Mouse (Mus musculus) myocyte (in vitro differentiated cells): ENCODE data around the gene Mcrip1.

ENCODE experiments used
- MAX ChIP-seq: IDR thresholded peaks from one replicate; pipeline ENCODE4 v1.6.1; 2011; ENCODE audit warnings: low read depth, mild to moderate bottlenecking, control low read depth
- POLR2A ChIP-seq: IDR thresholded peaks from one replicate; pipeline ENCODE4 v1.6.1; 2011; ENCODE audit warnings: low read depth, mild to moderate bottlenecking, control low read depth, moderate library complexity; ENCODE audit not compliant: insufficient read length
- POLR2AphosphoS2 ChIP-seq: IDR thresholded peaks from one replicate; pipeline ENCODE4 v1.6.1; 2011; ENCODE audit warnings: low read depth, control low read depth; ENCODE audit not compliant: insufficient read length
- SRF ChIP-seq: IDR thresholded peaks from one replicate; pipeline ENCODE4 v1.6.1; 2011; ENCODE audit warnings: low read depth; ENCODE audit not compliant: control insufficient read depth, insufficient read length
- USF1 ChIP-seq: IDR thresholded peaks from one replicate; pipeline ENCODE4 v1.6.1; 2011; ENCODE audit warnings: low read depth, mild to moderate bottlenecking, control low read depth, moderate library complexity

DNA sequence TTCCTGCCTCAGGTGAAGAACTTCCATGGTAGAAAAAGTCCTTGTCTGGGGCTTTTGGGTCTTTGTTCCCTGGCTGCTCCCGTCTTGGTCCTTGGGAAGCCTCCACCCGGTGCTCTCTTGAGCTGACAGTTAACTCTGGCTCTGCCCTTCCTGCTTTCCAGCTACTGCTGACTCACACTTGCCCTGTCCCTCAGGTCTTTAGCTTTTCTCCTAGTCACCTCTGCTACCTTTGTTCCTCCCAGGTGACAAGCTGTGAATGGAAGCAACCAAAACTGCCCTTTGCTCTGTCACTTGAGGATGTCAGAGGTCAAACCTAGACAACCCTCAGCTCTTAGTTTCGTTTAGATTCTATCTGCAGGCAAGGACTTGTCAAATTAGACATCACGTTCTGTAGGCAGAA is 39.6 kb downstream of the Mcrip1 start:
- TF ChIP-seq POLR2AphosphoS2 (no peak), MAX (no peak), USF1 (no peak), POLR2A (no peak), SRF (no peak)
